Mouse (Mus musculus) kidney, adult 2 months (tissue): ENCODE data around the gene Wbp2. TPM values are rescaled to one million over a fixed set of nuclear protein-coding genes. Genes with fewer than 3 reads are reported as not detected.

ENCODE experiments used
- DNase-seq: peaks from one replicate; pipeline ENCODE4 v3.0.0; 2021
- H3K27ac ChIP-seq: fragments of 200-500 bp; 2 replicates; pipeline ENCODE4 v1.5.1; 2012; ENCODE audit warnings: low read depth, low read length, control low read depth, inconsistent platforms; ENCODE audit not compliant: insufficient read depth
- H3K27me3 ChIP-seq: fragments of 200-500 bp; replicated peaks from 2 replicates; pipeline ENCODE4 v1.6.1; 2012; ENCODE audit warnings: mild to moderate bottlenecking, moderate library complexity, low read length, inconsistent platforms; ENCODE audit not compliant: control insufficient read depth, insufficient read depth
- H3K36me3 ChIP-seq: fragments of 200-500 bp; 2 replicates; pipeline ENCODE4 v1.6.1; 2012; ENCODE audit warnings: mild to moderate bottlenecking, moderate library complexity, low read length, inconsistent platforms; ENCODE audit not compliant: control insufficient read depth, insufficient read depth
- H3K4me1 ChIP-seq: fragments of 200-500 bp; 2 replicates; pipeline ENCODE4 v1.6.1; 2011; ENCODE audit warnings: low read length; ENCODE audit not compliant: control insufficient read depth, insufficient read depth
- H3K4me3 ChIP-seq: fragments of 200-500 bp; 2 replicates; pipeline ENCODE4 v1.5.1; 2011; ENCODE audit warnings: mild to moderate bottlenecking, low read depth, low read length, control low read depth; ENCODE audit not compliant: insufficient read depth
- CTCF ChIP-seq: fragments of 200-500 bp; conservative IDR thresholded peaks from 2 replicates; pipeline ENCODE4 v1.5.1; 2011; ENCODE audit warnings: low read depth, mild to moderate bottlenecking, control low read depth, low read length, moderate library complexity, mixed read lengths; ENCODE audit not compliant: insufficient read depth, insufficient read length
- POLR2A ChIP-seq: fragments of 200-500 bp; IDR thresholded peaks from one replicate; pipeline ENCODE4 v1.6.1; 2011; ENCODE audit warnings: low read depth, low read length, control low read depth
- WGBS: fragments of 180-500 bp; shearing (Covaris S2); methylation state at CpG from one replicate; pipeline ENCODE4 v1.1.7; 2018; 5-methylcytosine and 5-hydroxymethylcytosine counted together
- polyA plus RNA-seq: library from polyadenylated mRNA; depleted of rRNA; stranded (reverse); fragments of >200 nt; gene quantifications from 2 replicates; pipeline ENCODE4 v1.2.3, GENCODE M21; 2012

Gene Wbp2
- polyA plus RNA-seq, 1 experiment, result 392 TPM

DNA sequence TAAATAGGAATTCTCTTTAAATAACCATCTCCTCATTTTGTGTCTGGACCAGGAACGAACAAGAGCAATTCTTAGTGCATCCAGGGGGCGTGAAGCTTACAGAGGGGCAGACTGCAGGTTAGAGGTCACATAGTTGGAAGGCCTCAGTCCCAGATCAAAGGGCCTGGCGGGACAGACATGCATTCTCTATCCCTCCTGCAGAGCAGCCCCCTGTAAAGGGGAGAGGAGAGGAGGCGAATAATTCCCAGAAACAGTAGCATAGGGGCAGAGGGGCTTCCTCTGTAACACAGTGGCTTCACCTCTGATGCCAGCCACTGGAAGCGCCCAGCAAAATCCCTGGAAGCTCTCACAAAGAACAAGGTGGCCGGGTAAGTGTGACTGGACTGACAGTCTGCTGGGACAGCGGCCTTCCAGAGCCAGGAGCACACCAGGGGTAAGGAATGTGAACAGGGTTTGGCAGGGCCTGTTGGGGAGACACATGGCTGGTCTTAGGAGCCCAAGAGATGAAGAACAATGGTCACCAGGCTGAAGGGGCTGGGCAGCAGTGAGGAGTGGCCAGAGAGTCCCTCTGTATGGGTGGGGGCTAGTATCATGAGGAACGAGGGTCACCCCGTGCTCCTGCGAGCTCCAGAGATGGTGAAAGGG, 8.0 kb downstream of the Wbp2 start:
- DNase-seq, result no peak
- 0 out of 2 replicates have a peak, but pooled peaks cover 3% of the 10 kb centered on the region for H3K4me1 ChIP-seq
- H3K27ac ChIP-seq, result no peak overlapping the region
- peaks cover 7% of the 10 kb centered on the region for H3K36me3 ChIP-seq
- TF ChIP-seq CTCF, result no peak
- TF ChIP-seq POLR2A, result no peak
- H3K4me3 ChIP-seq, result no peak overlapping the region
- H3K27me3 ChIP-seq, result no peaks in the 10 kb centered on the region
- WGBS, result 64% methylated on average over 10 of the region's 10 CpGs

DNA sequence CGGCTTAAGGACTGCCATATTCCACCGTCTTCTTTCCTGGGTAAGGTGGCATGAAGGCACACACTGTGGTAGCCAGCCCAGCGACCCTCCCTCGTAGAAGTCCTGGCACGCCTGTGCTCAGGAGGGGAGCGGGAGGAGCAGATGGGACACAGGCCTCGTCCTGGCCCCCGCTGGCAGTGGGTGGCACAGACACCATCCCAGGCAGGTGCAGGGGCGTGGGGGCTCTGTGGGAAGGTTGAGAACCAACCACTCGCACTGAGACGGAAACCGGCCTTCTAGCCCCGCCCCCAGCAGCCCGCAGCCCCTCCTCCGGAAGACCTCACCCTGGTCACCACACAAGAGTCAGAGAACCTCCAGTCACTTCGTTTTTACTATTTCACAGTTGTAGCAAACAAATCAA, 8.6 kb downstream of the Wbp2 start:
- Histone ChIP-seq H3K27me3 (no peaks in the 10 kb centered on the region), H3K27ac (peak overlapping the region; percentile 16; the same call in 1 of the 2 replicates), H3K4me3 (no peak overlapping the region), H3K4me1 (0 out of 2 replicates have a peak, but pooled peaks cover 3% of the 10 kb centered on the region), H3K36me3 (peaks cover 7% of the 10 kb centered on the region)
- WGBS, result 23% methylated on average over 16 of the region's 16 CpGs
- no peak for TF ChIP-seq POLR2A
- TF ChIP-seq CTCF, result no peak
- DNase-seq, result peak; percentile 45

DNA sequence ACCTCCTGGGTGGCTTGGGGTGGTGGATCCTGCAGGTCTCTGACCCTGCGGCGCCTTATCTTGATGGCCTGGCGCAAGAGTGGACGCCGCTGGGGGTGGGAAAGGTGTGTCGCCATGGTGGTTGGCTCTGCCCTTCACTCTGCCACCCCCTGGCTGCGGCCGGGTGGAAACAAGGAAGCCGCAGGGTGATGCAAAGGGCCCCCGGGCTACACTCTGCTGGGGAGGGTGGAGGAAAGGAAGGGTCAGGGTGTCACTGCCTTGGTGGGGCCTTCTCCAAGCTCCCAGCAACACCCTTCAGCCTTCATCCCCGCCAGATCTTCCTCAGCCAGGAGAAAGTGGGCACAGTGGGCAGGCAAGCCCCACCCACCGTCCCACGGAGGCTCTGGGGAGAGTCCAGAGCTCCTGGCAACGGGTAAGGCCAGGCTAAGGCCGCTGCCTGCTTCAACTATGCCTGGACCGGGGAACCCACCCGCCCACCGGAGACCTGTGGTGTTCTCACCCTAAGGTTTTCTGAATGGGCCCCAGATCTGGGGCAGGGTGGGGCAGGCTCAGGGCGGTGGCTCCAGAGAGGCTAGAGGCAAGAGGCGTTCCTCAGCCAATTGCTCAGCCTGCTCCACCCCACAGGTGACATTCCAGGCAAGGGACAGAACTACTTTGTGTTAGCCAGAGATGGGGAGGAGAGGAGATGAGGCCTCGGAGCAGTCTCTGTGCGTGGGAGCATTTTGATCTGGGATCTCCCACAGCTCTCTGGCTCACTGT, 9.2 kb downstream of the Wbp2 start, which contains the start of gene Unc13d:
TSS of gene Unc13d (minus strand) at position 516 of the 759 bp plus-strand sequence.
- Histone ChIP-seq H3K4me3 (no peak within 1 kb of the TSS; the same call in 1 of the 2 replicates), H3K27ac (peak within 1 kb of the TSS; percentile 16; the same call in 1 of the 2 replicates), H3K36me3 (peaks cover 7% of the 10 kb centered on the region), H3K4me1 (0 out of 2 replicates have a peak, but pooled peaks cover 3% of the 10 kb centered on the region), H3K27me3 (no peaks in the 10 kb centered on the region)
- no peak for DNase-seq
- TF ChIP-seq POLR2A, result no peak
- TF ChIP-seq CTCF, result no peak
- WGBS, result 56% methylated on average over 22 of the region's 22 CpGs

DNA sequence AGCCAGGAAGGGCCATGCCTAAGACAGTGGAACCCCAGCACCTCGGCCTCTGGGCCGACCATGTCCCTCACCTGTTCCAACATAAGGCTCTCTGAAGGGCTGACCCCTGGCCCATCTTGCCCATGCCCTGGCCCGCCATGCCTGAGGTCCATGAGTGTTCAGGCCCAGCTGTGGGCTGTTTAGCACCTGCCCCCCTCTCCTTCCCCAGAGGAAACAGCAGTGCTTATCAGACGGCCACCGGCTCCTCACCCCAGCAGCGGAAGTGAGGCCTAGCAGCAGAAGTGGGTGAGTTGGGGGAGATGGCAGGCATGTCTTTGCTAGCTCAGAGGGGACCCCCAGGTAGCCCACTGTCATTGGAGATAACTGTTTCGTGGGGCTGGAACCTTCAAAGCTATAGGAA, 10.0 kb downstream of the Wbp2 start:
- no peak overlapping the region for H3K4me3 ChIP-seq
- 0 out of 2 replicates have a peak, but pooled peaks cover 3% of the 10 kb centered on the region for H3K4me1 ChIP-seq
- H3K27ac ChIP-seq, result no peak overlapping the region
- no peak for DNase-seq
- peaks cover 4% of the 10 kb centered on the region; the same call in 1 of the 2 replicates for H3K36me3 ChIP-seq
- no peak for TF ChIP-seq CTCF
- TF ChIP-seq POLR2A, result no peak
- 83% methylated on average over 7 of the region's 7 CpGs for WGBS
- H3K27me3 ChIP-seq, result no peaks in the 10 kb centered on the region

DNA sequence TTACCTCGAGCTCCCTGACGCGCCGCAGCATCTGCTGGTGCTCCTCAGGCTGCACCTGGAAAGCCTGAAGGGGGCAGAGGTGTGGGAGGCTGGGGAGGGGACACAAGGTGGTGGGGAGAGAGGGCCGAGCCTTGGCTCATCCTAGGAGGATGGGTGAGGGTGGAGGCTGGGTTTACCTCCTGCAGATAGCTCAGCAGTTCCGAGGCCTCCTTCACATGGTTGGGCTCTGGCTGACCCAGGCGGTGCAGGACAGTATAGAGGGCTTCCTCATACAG, 10.6 kb downstream of the Wbp2 start:
- no peak for DNase-seq
- no peak for TF ChIP-seq POLR2A
- Histone ChIP-seq H3K27ac (no peak overlapping the region), H3K27me3 (no peaks in the 10 kb centered on the region), H3K36me3 (peaks cover 3% of the 10 kb centered on the region; the same call in 1 of the 2 replicates), H3K4me3 (no peak overlapping the region), H3K4me1 (0 out of 2 replicates have a peak, but pooled peaks cover 3% of the 10 kb centered on the region)
- 86% methylated on average over 7 of the region's 7 CpGs for WGBS

DNA sequence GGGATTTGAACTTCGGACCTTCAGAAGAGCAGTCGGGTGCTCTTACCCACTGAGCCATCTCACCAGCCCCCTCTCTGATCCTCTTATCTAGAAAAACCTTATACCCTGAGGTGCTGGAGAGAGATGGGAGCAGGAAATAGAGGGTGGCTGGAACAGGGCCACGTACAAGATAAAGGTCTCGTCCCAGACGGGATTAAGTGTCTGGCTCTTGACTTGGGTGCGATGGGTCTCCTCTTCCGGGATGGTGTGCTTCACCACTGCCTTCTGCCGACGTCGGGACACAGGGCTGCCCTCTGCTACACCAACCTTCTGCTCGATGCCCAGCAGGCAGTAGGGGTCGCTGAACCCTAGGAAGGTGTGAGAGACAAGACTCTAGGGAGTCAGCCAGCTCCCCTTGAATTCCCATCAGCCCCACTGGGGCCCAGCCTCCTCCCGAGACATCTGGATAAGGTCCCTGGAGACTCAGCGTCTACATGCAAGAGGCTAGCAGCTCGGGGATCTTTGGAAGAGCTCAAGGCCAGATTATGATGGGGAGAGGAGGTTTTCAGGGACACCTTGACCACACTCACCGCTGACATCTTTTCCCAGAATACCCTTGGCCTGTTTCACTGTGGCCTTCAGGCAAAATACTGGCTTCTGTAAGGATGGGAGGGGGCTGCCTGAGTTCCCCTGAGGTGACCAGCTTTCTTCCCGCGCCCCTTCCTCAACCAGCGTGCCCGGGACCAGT, 11.1 kb downstream of the Wbp2 start:
- Histone ChIP-seq H3K27me3 (no peaks in the 10 kb centered on the region), H3K4me1 (0 out of 2 replicates have a peak, but pooled peaks cover 3% of the 10 kb centered on the region), H3K27ac (no peak overlapping the region), H3K36me3 (peaks cover 2% of the 10 kb centered on the region; the same call in 1 of the 2 replicates), H3K4me3 (no peak overlapping the region)
- no peak for DNase-seq
- no peak for TF ChIP-seq CTCF
- no peak for TF ChIP-seq POLR2A
- WGBS, result 67% methylated on average over 20 of the region's 20 CpGs
